Mouse (Mus musculus): ENCODE data around the gene Abo.

- no peak for TF ChIP-seq CTCF (conservative IDR thresholded peaks at IDR 0.05; ENCODE audit: insufficient read depth, insufficient read length, low read depth, low read length)
- no peak for TF ChIP-seq POLR2A (IDR thresholded peaks at IDR 0.05; ENCODE audit: low read depth, low read length)
These were observed 41.7 kb upstream of the Abo start for GRCm38 (mm10) chr2:26906431-26906830.
